Mouse (Mus musculus) E14TG2a.4 (cell line): ENCODE data around the gene Dennd4a.

ENCODE experiments used
- H3K27me3 ChIP-seq: 2 replicates; pipeline ENCODE4 v1.6.1; 2014; ENCODE audit warnings: low read length, control low read depth; ENCODE audit not compliant: insufficient read depth
- H3K36me3 ChIP-seq: 2 replicates; pipeline ENCODE4 v1.6.1; 2014; ENCODE audit warnings: low read length, control low read depth; ENCODE audit not compliant: insufficient read depth
- H3K4me1 ChIP-seq: replicated peaks from 2 replicates; pipeline ENCODE4 v1.6.1; 2014; ENCODE audit warnings: low read depth, low read length, control low read depth
- H3K4me3 ChIP-seq: replicated peaks from 2 replicates; pipeline ENCODE4 v1.5.1; 2014; ENCODE audit warnings: mild to moderate bottlenecking, low read length
- H3K9me3 ChIP-seq: 2 replicates; pipeline ENCODE4 v1.6.1; 2014; ENCODE audit warnings: low read length, control low read depth
- CTCF ChIP-seq: conservative IDR thresholded peaks from 2 replicates; pipeline ENCODE4 v1.5.1; 2014; ENCODE audit warnings: low read length
- NANOG ChIP-seq: IDR thresholded peaks from 2 replicates; pipeline ENCODE4 v1.6.1; 2014; ENCODE audit warnings: borderline replicate concordance, low read length, mixed read lengths
- POU5F1 ChIP-seq: IDR thresholded peaks from 2 replicates; pipeline ENCODE4 v1.6.1; 2014; ENCODE audit warnings: low read length, borderline replicate concordance

The Dennd4a gene

GRCm38 (mm10) chr9:64792379-64793274 lies 18.5 kb upstream of the Dennd4a start:
- Histone ChIP-seq H3K9me3 (no peaks in the 10 kb centered on the region), H3K4me1 (no peaks in the 10 kb centered on the region), H3K36me3 (no peaks in the 10 kb centered on the region), H3K27me3 (no peaks in the 10 kb centered on the region), H3K4me3 (no peak overlapping the region)
- no peak for TF ChIP-seq NANOG
- TF ChIP-seq CTCF = no peak
- no peak for TF ChIP-seq POU5F1

DNA sequence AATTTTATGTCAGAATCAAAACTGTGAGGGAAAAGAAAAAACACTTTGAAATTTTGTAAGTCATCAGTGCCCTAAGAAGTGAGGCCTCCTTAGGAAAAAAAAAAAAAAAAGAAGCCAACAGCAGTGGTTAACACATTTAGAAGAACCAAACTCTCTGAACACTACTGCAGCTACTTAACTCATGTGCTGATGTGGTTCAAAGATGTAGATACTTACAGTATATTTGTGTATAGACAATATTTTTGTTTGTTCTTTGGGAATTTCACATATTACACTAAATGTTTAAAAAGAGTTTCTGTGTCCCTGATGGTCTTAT lies 17.9 kb upstream of the Dennd4a start:
- H3K36me3 ChIP-seq = no peaks in the 10 kb centered on the region
- no peaks in the 10 kb centered on the region for H3K27me3 ChIP-seq
- H3K9me3 ChIP-seq = no peaks in the 10 kb centered on the region
- H3K4me1 ChIP-seq = no peaks in the 10 kb centered on the region
- no peak overlapping the region for H3K4me3 ChIP-seq
- TF ChIP-seq NANOG (no peak), CTCF (no peak), POU5F1 (no peak)

GRCm38 (mm10) chr9:64793794-64794193 lies 17.3 kb upstream of the Dennd4a start:
- Histone ChIP-seq H3K36me3 (no peaks in the 10 kb centered on the region), H3K4me1 (no peaks in the 10 kb centered on the region), H3K9me3 (no peaks in the 10 kb centered on the region), H3K4me3 (no peak overlapping the region), H3K27me3 (no peaks in the 10 kb centered on the region)
- TF ChIP-seq CTCF = no peak
- no peak for TF ChIP-seq NANOG
- TF ChIP-seq POU5F1 = no peak

GRCm38 (mm10) chr9:64794448-64795420 lies 16.4 kb upstream of the Dennd4a start:
- H3K4me1 ChIP-seq = no peaks in the 10 kb centered on the region
- no peaks in the 10 kb centered on the region for H3K27me3 ChIP-seq
- TF ChIP-seq NANOG (no peak), POU5F1 (no peak), CTCF (no peak)
- no peaks in the 10 kb centered on the region for H3K36me3 ChIP-seq
- H3K9me3 ChIP-seq = no peaks in the 10 kb centered on the region
- H3K4me3 ChIP-seq = no peak overlapping the region

GRCm38 (mm10) chr9:64795846-64796615 lies 15.1 kb upstream of the Dennd4a start:
- H3K9me3 ChIP-seq = no peaks in the 10 kb centered on the region
- TF ChIP-seq CTCF (no peak), NANOG (no peak), POU5F1 (no peak)

DNA sequence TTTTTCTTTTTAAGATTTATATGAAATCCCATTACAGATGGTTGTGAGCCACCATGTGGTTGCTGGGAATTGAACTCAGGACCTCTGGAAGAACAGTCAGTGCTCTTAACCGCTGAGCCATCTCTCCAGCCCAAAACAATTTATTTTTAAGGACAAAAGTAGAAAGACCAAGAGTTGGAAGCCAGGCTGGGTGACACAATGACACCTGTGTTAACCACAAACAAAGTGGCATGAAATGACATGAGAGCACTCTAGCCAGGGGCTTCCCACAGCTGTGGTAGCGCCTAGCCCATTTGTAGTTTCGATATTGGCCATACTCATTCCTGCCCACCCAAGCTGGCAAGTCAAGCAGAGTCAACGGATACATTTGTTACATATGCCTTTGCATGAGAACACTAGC lies 13.7 kb upstream of the Dennd4a start:
- TF ChIP-seq NANOG (no peak), POU5F1 (no peak)
- Histone ChIP-seq H3K9me3 (no peaks in the 10 kb centered on the region), H3K27me3 (no peaks in the 10 kb centered on the region), H3K4me1 (no peaks in the 10 kb centered on the region), H3K4me3 (no peak overlapping the region), H3K36me3 (no peaks in the 10 kb centered on the region)

More at GRCm38 (mm10) chr9:64795846-64796615, 15.1 kb upstream of the Dennd4a start:
- H3K4me1 ChIP-seq = no peaks in the 10 kb centered on the region
- no peaks in the 10 kb centered on the region for H3K27me3 ChIP-seq
- no peaks in the 10 kb centered on the region for H3K36me3 ChIP-seq
- no peak overlapping the region for H3K4me3 ChIP-seq

GRCm38 (mm10) chr9:64798099-64798498 lies 13.0 kb upstream of the Dennd4a start:
- no peaks in the 10 kb centered on the region for H3K4me1 ChIP-seq
- H3K36me3 ChIP-seq = no peaks in the 10 kb centered on the region
- H3K4me3 ChIP-seq = no peak overlapping the region
- H3K9me3 ChIP-seq = no peaks in the 10 kb centered on the region
- TF ChIP-seq CTCF (no peak), POU5F1 (no peak)
- H3K27me3 ChIP-seq = peaks cover 3% of the 10 kb centered on the region; the same call in 1 of the 2 replicates

- H3K36me3 ChIP-seq = no peaks in the 10 kb centered on the region
- H3K9me3 ChIP-seq = no peaks in the 10 kb centered on the region
- H3K27me3 ChIP-seq = peaks cover 3% of the 10 kb centered on the region; the same call in 1 of the 2 replicates
- H3K4me3 ChIP-seq = no peak overlapping the region
- H3K4me1 ChIP-seq = no peaks in the 10 kb centered on the region
- no peak for TF ChIP-seq NANOG
- TF ChIP-seq POU5F1 = no peak
- TF ChIP-seq CTCF = no peak
Measured at GRCm38 (mm10) chr9:64798859-64799258, 12.3 kb upstream of the Dennd4a start.
